Mouse (Mus musculus) brain, embryonic 14.5 days (tissue): ENCODE measurements around the gene 1700003E16Rik. TPM values are rescaled to one million over a fixed set of nuclear protein-coding genes. Genes with fewer than 3 reads are reported as not detected.

Experiments
- DNase-seq: peaks from one replicate; pipeline ENCODE4 v3.0.0-alpha.2; 2011; ENCODE audit warnings: low read depth
- CTCF ChIP-seq: fragments of 200-500 bp; IDR thresholded peaks from 2 replicates; pipeline ENCODE4 v1.5.1; 2012; ENCODE audit warnings: inconsistent platforms, mild to moderate bottlenecking, moderate library complexity, borderline replicate concordance; ENCODE audit not compliant: insufficient read depth, insufficient read length; ENCODE audit errors: extremely low read depth
- POLR2A ChIP-seq: fragments of 200-500 bp; IDR thresholded peaks from 2 replicates; pipeline ENCODE4 v1.6.1; 2012; ENCODE audit warnings: mild to moderate bottlenecking, inconsistent platforms, borderline replicate concordance; ENCODE audit not compliant: poor library complexity, insufficient read depth, insufficient read length, severe bottlenecking; ENCODE audit errors: extremely low read depth
- polyA plus RNA-seq: library from polyadenylated mRNA; depleted of rRNA; stranded (reverse); fragments of >200 nt; gene quantifications from 2 replicates; pipeline ENCODE4 v1.2.3, GENCODE M21; 2012

1700003E16Rik gene
- polyA plus RNA-seq, 1 experiment, result 4.1 TPM

- TF ChIP-seq POLR2A (peak; percentile 92), CTCF (0 out of 2 replicates have a peak, but pooled peaks have one; percentile 1)
- peak; percentile 100 for DNase-seq
Measured at GRCm38 (mm10) chr6:83120930-83121862, 35.0 kb upstream of the 1700003E16Rik start, which contains the start of gene Wbp1. TSS of gene Wbp1 (minus strand) at chr6:83121559.

GRCm38 (mm10) chr6:83121863-83122710, 34.1 kb upstream of the 1700003E16Rik start:
- TF ChIP-seq POLR2A, result no peak
- TF ChIP-seq CTCF, result no peak
- peak; percentile 68 for DNase-seq

GRCm38 (mm10) chr6:83122961-83123360, 33.2 kb upstream of the 1700003E16Rik start:
- TF ChIP-seq CTCF, result no peak
- no peak for TF ChIP-seq POLR2A
- no peak for DNase-seq

- TF ChIP-seq POLR2A (peak; percentile 35; the same call in 1 of the 2 replicates), CTCF (no peak)
- DNase-seq, result peak; percentile 98
Measured at GRCm38 (mm10) chr6:83124851-83125312, 31.3 kb upstream of the 1700003E16Rik start.

- TF ChIP-seq CTCF (no peak), POLR2A (no peak)
- no peak for DNase-seq
Measured at GRCm38 (mm10) chr6:83125331-83125730, 30.9 kb upstream of the 1700003E16Rik start, which contains the start of gene Ino80b. TSS of gene Ino80b (minus strand) at chr6:83125431.

- TF ChIP-seq CTCF (peak; percentile 19; the same call in 1 of the 2 replicates), POLR2A (no peak)
- no peak for DNase-seq
Measured at GRCm38 (mm10) chr6:83127419-83127818, 28.8 kb upstream of the 1700003E16Rik start.

GRCm38 (mm10) chr6:83131469-83132034, 24.7 kb upstream of the 1700003E16Rik start:
- TF ChIP-seq CTCF (no peak), POLR2A (no peak)
- DNase-seq, result no peak

GRCm38 (mm10) chr6:83132176-83132919, 23.9 kb upstream of the 1700003E16Rik start:
- no peak for TF ChIP-seq CTCF
- TF ChIP-seq POLR2A, result no peak

GRCm38 (mm10) chr6:83134226-83134625, 22.0 kb upstream of the 1700003E16Rik start:
- no peak for DNase-seq
- no peak for TF ChIP-seq POLR2A
- TF ChIP-seq CTCF, result no peak

More at GRCm38 (mm10) chr6:83132176-83132919, 23.9 kb upstream of the 1700003E16Rik start:
- DNase-seq, result no peak

- no peak for TF ChIP-seq POLR2A
- no peak for TF ChIP-seq CTCF
- no peak for DNase-seq
Measured at GRCm38 (mm10) chr6:83134951-83135513, 21.2 kb upstream of the 1700003E16Rik start, which contains the start of gene Rtkn. TSS of gene Rtkn (plus strand) at chr6:83135463.

- TF ChIP-seq CTCF (no peak), POLR2A (no peak)
- DNase-seq, result no peak
Measured at GRCm38 (mm10) chr6:83135571-83136161, 20.5 kb upstream of the 1700003E16Rik start.
